Mouse (Mus musculus): ENCODE measurements around the gene Nars2. TPM values are rescaled to one million over a fixed set of nuclear protein-coding genes. Genes with fewer than 3 reads are reported as not detected.
A peak's percentile ranks its signal among the peaks of the same experiment; 100 is the strongest.

The Nars2 gene
- total and polyA plus RNA-seq, 3 experiments: 12.1 to 19.1 (median 14.6) TPM

- Histone ChIP-seq H3K27ac (ENCODE audit: insufficient read depth, low read depth) (no peak overlapping the region), H3K27me3 (replicated peaks) (peaks cover 13% of the 10 kb centered on the region)
- DNase-seq (ENCODE audit: extremely low read depth): no peak
Observed at GRCm38 (mm10) chr7:97079145-97079544, 127.8 kb downstream of the Nars2 start.

GRCm38 (mm10) chr7:97079651-97080365 is 128.5 kb downstream of the Nars2 start:
- Histone ChIP-seq H3K27ac (ENCODE audit: insufficient read depth, low read depth) (no peak overlapping the region), H3K9me3 (replicated peaks; ENCODE audit: low read length) (no peaks in the 10 kb centered on the region), H3K4me3 (replicated peaks in 1 of 3; ENCODE audit: low read depth in 2 of 3, low read length in 2 of 3, poor library complexity in 1 of 3) (no peak overlapping the region), H3K79me2 (replicated peaks; ENCODE audit: control insufficient read depth, extremely low read depth, insufficient read depth, poor library complexity, severe bottlenecking) (no peaks in the 10 kb centered on the region), H3K4me2 (ENCODE audit: insufficient read depth, low read depth, poor library complexity, severe bottlenecking) (no peak overlapping the region), H3K4me1 (ENCODE audit: control insufficient read depth in 1 of 2, insufficient read depth in 2 of 2) (peaks cover 0 to 12% of the 10 kb centered on the region in 2 experiments; a peak in 2 of 4 replicates), H3K9ac (ENCODE audit: insufficient read depth, low read depth) (no peak overlapping the region), H3K36me3 (replicated peaks in 1 of 2; ENCODE audit: control insufficient read depth in 1 of 2, insufficient read depth in 1 of 2, low read length in 1 of 2) (no peaks in the 10 kb centered on the region), H3K27me3 (replicated peaks) (peaks cover 13% of the 10 kb centered on the region)
- dilution Hi-C loops (cut with MboI; ENCODE audit: extremely low pct_ligation_motif_present, extremely low pct_unique_long_range_greater_than_20kb, low sequenced_read_pairs) (no loop called here), in situ Hi-C loops (cut with MboI; ENCODE audit: low pct_ligation_motif_present, low pct_unique_long_range_greater_than_20kb, low sequenced_read_pairs) (loop anchor here (5.0 to 10.0 kb wide), 2 partner anchors 108 to 215 kb away; no protein-coding TSS in a partner anchor)
- DNase-seq (ENCODE audit: extremely low read depth): no peak
- TF ChIP-seq POLR2AphosphoS2 (IDR thresholded peaks at IDR 0.05; ENCODE audit: low read depth, low read length) (no peak), SMC3 (IDR thresholded peaks at IDR 0.05; ENCODE audit: low read depth, low read length) (no peak), MAFK (IDR thresholded peaks at IDR 0.05; ENCODE audit: insufficient replicate concordance, low read length) (no peak), NRF1 (IDR thresholded peaks at IDR 0.05; ENCODE audit: low read depth, low read length) (no peak), ZC3H11A (IDR thresholded peaks at IDR 0.05; ENCODE audit: low read depth, low read length) (no peak), ZKSCAN1 (IDR thresholded peaks at IDR 0.05; ENCODE audit: borderline replicate concordance, low read depth, low read length) (no peak), IRF4 (IDR thresholded peaks at IDR 0.05; ENCODE audit: low read depth, low read length) (no peak), PAX5 (IDR thresholded peaks at IDR 0.05; ENCODE audit: low read length) (no peak), ELF1 (IDR thresholded peaks at IDR 0.05; ENCODE audit: low read depth, low read length) (no peak), E2F4 (IDR thresholded peaks at IDR 0.05; ENCODE audit: insufficient replicate concordance, low read depth, low read length) (no peak), MAZ (IDR thresholded peaks at IDR 0.05; ENCODE audit: low read depth, low read length) (no peak), USF2 (conservative IDR thresholded peaks at IDR 0.05; ENCODE audit: low read depth, low read length) (no peak), MYC (IDR thresholded peaks at IDR 0.05; ENCODE audit: low read depth, low read length) (no peak), RAD21 (IDR thresholded peaks at IDR 0.05; ENCODE audit: low read depth, low read length) (no peak), CTCF (conservative IDR thresholded peaks at IDR 0.05 in 1 of 2, IDR thresholded peaks at IDR 0.05 in 1 of 2; ENCODE audit: low read depth in 2 of 2, low read length in 2 of 2) (no peak), ZNF384 (IDR thresholded peaks at IDR 0.05; ENCODE audit: low read depth, low read length) (no peak), CHD2 (IDR thresholded peaks at IDR 0.05; ENCODE audit: low read length) (no peak), RCOR1 (conservative IDR thresholded peaks at IDR 0.05; ENCODE audit: low read depth, low read length) (no peak), NELFE (IDR thresholded peaks at IDR 0.05; ENCODE audit: low read depth, low read length) (no peak)

More at GRCm38 (mm10) chr7:97079145-97079544, 127.8 kb downstream of the Nars2 start:
- TF ChIP-seq ELF1 (IDR thresholded peaks at IDR 0.05; ENCODE audit: low read depth, low read length): no peak
- TF ChIP-seq CHD1 (IDR thresholded peaks at IDR 0.05; ENCODE audit: low read depth, low read length): no peak
- TF ChIP-seq USF2 (conservative IDR thresholded peaks at IDR 0.05; ENCODE audit: low read depth, low read length): no peak
- no peak for TF ChIP-seq KAT2A (IDR thresholded peaks at IDR 0.05; ENCODE audit: insufficient replicate concordance, low read length)
- TF ChIP-seq ZNF384 (IDR thresholded peaks at IDR 0.05; ENCODE audit: low read depth, low read length): no peak
- TF ChIP-seq NRF1 (IDR thresholded peaks at IDR 0.05; ENCODE audit: low read depth, low read length): no peak
- peak; percentile 38 for TF ChIP-seq RAD21 (IDR thresholded peaks at IDR 0.05; ENCODE audit: low read depth, low read length)
- TF ChIP-seq EP300 (IDR thresholded peaks at IDR 0.05; ENCODE audit: low read length): no peak
- no peak for TF ChIP-seq E2F4 (IDR thresholded peaks at IDR 0.05; ENCODE audit: insufficient replicate concordance, low read depth, low read length)
- TF ChIP-seq CTCF (conservative IDR thresholded peaks at IDR 0.05 in 1 of 2, IDR thresholded peaks at IDR 0.05 in 1 of 2; ENCODE audit: low read depth in 2 of 2, low read length in 2 of 2): peak; percentile 56 to 61
- TF ChIP-seq SMC3 (IDR thresholded peaks at IDR 0.05; ENCODE audit: low read depth, low read length): peak; percentile 28; the same call in 1 of the 2 replicates
- no peak for TF ChIP-seq MYC (IDR thresholded peaks at IDR 0.05; ENCODE audit: low read depth, low read length)
- in situ Hi-C loops (cut with MboI; ENCODE audit: low pct_ligation_motif_present, low pct_unique_long_range_greater_than_20kb, low sequenced_read_pairs): no loop called here
- no peak overlapping the region for H3K9ac ChIP-seq (ENCODE audit: insufficient read depth, low read depth)
- H3K9me3 ChIP-seq (replicated peaks; ENCODE audit: low read length): no peaks in the 10 kb centered on the region
- no peaks in the 10 kb centered on the region for H3K79me2 ChIP-seq (replicated peaks; ENCODE audit: control insufficient read depth, extremely low read depth, insufficient read depth, poor library complexity, severe bottlenecking)
- peak overlapping the region; percentile 27; the same call in 1 of the 2 replicates for H3K4me2 ChIP-seq (ENCODE audit: insufficient read depth, low read depth, poor library complexity, severe bottlenecking)
- H3K36me3 ChIP-seq (replicated peaks in 1 of 2; ENCODE audit: control insufficient read depth in 1 of 2, insufficient read depth in 1 of 2, low read length in 1 of 2): peaks cover 0 to under 1% of the 10 kb centered on the region in 2 experiments
- dilution Hi-C loops (cut with MboI; ENCODE audit: extremely low pct_ligation_motif_present, extremely low pct_unique_long_range_greater_than_20kb, low sequenced_read_pairs): no loop called here
- H3K4me1 ChIP-seq (ENCODE audit: control insufficient read depth in 1 of 2, insufficient read depth in 2 of 2): peaks cover 0 to 12% of the 10 kb centered on the region in 2 experiments; a peak in 2 of 4 replicates
- H3K4me3 ChIP-seq (replicated peaks in 1 of 3; ENCODE audit: low read depth in 2 of 3, low read length in 2 of 3, poor library complexity in 1 of 3): no peak overlapping the region

Data from CH12.LX (cell line).